Mouse (Mus musculus): ENCODE results near the gene Prkce. TPM values are rescaled to one million over a fixed set of nuclear protein-coding genes. Genes with fewer than 3 reads are reported as not detected.

The Prkce gene
- polyA plus RNA-seq, 1 experiment from 2014 or later = 0.77 TPM

DNA sequence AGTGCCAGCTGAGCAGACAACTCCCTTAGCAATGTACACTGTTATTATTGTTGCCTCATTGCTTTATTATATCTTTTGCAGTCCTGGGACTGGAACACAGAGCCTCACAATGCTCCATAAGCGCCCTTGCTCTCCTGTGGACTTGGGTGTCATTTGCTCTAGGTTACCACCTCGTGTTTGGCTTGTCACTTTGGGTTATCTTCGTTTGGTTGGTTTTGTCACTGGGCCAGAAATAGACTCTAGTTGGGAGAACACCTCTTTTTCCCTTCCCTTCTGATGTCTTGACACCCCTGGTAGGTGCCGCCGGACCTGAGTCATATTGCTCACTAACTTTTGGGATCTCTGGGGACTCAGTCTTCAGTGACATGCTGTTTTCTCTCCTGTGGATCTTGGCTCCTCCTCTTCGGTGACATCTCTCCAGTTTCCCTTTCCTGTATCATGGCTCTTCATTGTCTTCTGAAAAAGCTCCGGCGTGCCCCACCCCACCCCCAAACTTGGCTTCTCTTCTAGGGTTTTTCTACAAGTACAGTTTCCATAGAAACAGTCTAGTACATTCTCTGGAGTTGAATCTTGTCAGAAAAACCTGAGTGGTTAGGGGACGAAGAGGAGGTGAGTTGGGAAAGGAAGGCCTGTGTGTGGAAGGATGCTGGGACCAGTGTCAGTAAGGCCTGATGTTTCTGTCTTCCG is 68.6 kb downstream of the Prkce start:
- Histone ChIP-seq H3K27ac (ENCODE audit: low read length) (no peak overlapping the region), H3K4me3 (ENCODE audit: low read depth, low read length) (no peak overlapping the region), H3K27me3 (ENCODE audit: control insufficient read depth, insufficient read depth, low read depth, low read length) (no peaks in the 10 kb centered on the region), H3K4me1 (ENCODE audit: control insufficient read depth, low read depth, low read length) (no peaks in the 10 kb centered on the region), H3K36me3 (ENCODE audit: control insufficient read depth, insufficient read depth) (no peaks in the 10 kb centered on the region), H3K9me3 (replicated peaks; ENCODE audit: control insufficient read depth, low read length) (no peaks in the 10 kb centered on the region), H3K4me2 (ENCODE audit: low read depth, low read length) (no peak overlapping the region), H3K9ac (ENCODE audit: low read depth, low read length) (no peak overlapping the region)
- WGBS (ENCODE audit: insufficient replicate concordance) = 62% methylated on average over 10 of the region's 10 CpGs
- ATAC-seq (ENCODE audit: low read depth) = no peak

DNA sequence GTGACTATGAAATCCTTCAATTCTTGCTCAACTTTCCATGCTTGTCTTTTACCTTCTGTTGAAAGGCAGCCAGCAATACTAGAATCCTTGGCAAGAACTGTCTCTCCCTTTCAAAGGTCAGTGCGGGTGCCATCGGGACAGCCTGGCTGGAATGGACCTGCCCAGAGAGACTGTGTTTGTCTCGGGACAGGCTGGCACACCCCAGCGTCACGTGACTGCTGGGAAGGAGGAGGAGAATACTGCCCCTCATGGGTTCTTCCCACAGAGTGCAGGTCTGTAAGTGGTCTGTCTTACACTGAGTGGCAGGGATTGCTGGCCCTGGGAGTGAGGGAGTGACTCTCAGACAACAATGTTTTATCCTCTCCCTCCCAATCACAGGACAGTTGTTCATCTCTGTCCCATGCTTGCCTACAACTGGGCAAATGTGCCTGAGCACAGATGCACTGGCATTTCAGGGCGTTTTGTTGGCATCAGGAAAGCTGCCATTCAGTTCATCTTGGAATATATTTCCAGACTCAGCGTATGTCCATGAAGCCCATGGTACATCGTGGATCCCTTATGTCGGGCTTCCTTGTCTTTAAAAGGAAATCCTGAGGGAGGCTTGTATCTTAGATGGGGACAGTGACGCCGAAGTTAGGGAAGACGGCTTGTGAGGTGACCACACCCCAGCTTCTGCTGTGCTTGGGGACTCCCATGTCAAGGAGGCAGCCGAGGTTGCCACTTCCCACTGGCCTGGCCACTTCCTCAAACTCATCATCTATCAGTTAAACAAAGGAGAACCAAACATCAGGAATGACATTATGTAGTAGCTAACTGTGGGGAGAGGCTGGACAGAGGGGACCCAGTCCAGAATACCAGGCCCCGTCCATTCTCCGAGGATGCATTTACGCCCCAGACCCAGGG is 69.5 kb downstream of the Prkce start:
- WGBS (ENCODE audit: insufficient replicate concordance) = 58% methylated on average over 16 of the region's 16 CpGs
- no peaks in the 10 kb centered on the region for H3K36me3 ChIP-seq (ENCODE audit: control insufficient read depth, insufficient read depth)
- no peaks in the 10 kb centered on the region for H3K4me1 ChIP-seq (ENCODE audit: control insufficient read depth, low read depth, low read length)
- H3K27me3 ChIP-seq (ENCODE audit: control insufficient read depth, insufficient read depth, low read depth, low read length) = no peaks in the 10 kb centered on the region
- H3K4me3 ChIP-seq (ENCODE audit: low read depth, low read length) = no peak overlapping the region
- H3K4me2 ChIP-seq (ENCODE audit: low read depth, low read length) = no peak overlapping the region
- H3K9ac ChIP-seq (ENCODE audit: low read depth, low read length) = no peak overlapping the region
- H3K9me3 ChIP-seq (replicated peaks; ENCODE audit: control insufficient read depth, low read length) = no peaks in the 10 kb centered on the region
- ATAC-seq (ENCODE audit: low read depth) = no peak
- H3K27ac ChIP-seq (ENCODE audit: low read length) = no peak overlapping the region

DNA sequence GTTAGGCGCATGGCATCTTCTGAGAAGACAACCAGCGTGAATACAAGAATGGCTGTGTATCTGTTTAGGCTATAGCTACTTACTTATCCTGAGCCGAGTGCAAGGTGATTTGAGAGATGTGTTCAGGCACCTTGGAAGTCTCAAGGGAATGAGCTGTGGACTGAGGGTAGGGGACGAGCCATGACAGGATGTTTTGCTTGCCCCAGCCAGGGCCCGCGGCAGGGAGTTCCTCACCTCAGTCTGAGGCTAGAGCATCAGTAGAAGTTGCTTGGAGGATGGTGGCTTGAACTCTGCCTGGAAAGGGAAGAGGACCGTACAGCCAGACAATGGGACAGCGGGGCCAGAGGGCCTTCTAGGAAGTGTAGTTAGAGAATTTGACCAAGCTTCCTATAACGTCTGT is 74.7 kb downstream of the Prkce start:
- Histone ChIP-seq H3K4me2 (ENCODE audit: low read depth, low read length) (no peak overlapping the region), H3K4me1 (ENCODE audit: control insufficient read depth, low read depth, low read length) (no peaks in the 10 kb centered on the region), H3K27ac (ENCODE audit: low read length) (no peak overlapping the region), H3K4me3 (ENCODE audit: low read depth, low read length) (no peak overlapping the region), H3K36me3 (ENCODE audit: control insufficient read depth, insufficient read depth) (no peaks in the 10 kb centered on the region), H3K27me3 (ENCODE audit: control insufficient read depth, insufficient read depth, low read depth, low read length) (no peaks in the 10 kb centered on the region), H3K9me3 (replicated peaks; ENCODE audit: control insufficient read depth, low read length) (no peaks in the 10 kb centered on the region), H3K9ac (ENCODE audit: low read depth, low read length) (no peak overlapping the region)
- no peak for ATAC-seq (ENCODE audit: low read depth)
- 54% methylated on average over 9 of the region's 9 CpGs for WGBS (ENCODE audit: insufficient replicate concordance)

DNA sequence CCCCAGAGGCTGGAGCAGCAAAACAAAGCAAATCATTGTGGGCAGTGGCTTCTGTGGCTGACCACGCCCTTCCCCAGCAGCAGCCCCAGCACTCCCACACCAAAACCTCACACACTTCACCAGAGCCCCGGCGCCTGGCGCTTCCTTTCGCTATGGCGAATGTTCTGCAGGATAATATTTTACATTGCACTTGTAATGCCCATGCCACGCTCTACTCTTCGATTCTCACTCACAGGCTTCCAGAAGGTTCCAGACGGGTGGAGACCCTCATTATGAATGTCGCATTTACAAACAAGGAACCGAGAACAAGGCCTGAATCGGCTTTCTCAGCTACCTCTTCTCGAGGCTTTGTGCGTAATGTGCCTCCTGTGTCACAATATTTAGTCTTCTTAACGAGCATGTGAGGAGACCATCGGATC is 75.5 kb downstream of the Prkce start:
- Histone ChIP-seq H3K9ac (ENCODE audit: low read depth, low read length) (no peak overlapping the region), H3K4me2 (ENCODE audit: low read depth, low read length) (no peak overlapping the region), H3K4me3 (ENCODE audit: low read depth, low read length) (no peak overlapping the region), H3K9me3 (replicated peaks; ENCODE audit: control insufficient read depth, low read length) (no peaks in the 10 kb centered on the region), H3K27ac (ENCODE audit: low read length) (no peak overlapping the region), H3K27me3 (ENCODE audit: control insufficient read depth, insufficient read depth, low read depth, low read length) (no peaks in the 10 kb centered on the region), H3K4me1 (ENCODE audit: control insufficient read depth, low read depth, low read length) (no peaks in the 10 kb centered on the region), H3K36me3 (ENCODE audit: control insufficient read depth, insufficient read depth) (no peaks in the 10 kb centered on the region)
- WGBS (ENCODE audit: insufficient replicate concordance) = 29% methylated on average over 16 of the region's 16 CpGs
- ATAC-seq (ENCODE audit: low read depth) = no peak

DNA sequence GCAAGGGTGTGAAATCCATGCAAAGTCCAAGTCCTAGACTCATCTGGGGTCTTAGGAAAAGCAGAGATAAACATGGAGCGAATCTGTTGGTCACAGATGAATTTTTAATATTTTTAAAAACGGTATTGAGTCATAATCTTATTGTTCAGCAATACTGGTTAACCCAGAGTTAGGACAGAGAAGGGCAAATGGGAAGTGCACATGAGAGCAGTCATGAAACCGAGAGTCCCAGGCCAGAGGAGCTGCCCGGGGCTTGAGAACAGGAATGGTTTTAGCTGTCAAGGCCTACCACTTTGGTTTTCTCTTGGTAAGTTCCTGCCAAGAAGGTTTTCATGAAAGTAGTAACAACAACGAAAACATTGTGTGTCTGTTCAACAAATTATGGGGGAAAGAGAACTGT is 76.8 kb downstream of the Prkce start:
- Histone ChIP-seq H3K9me3 (replicated peaks; ENCODE audit: control insufficient read depth, low read length) (no peaks in the 10 kb centered on the region), H3K9ac (ENCODE audit: low read depth, low read length) (no peak overlapping the region), H3K4me3 (ENCODE audit: low read depth, low read length) (no peak overlapping the region), H3K4me1 (ENCODE audit: control insufficient read depth, low read depth, low read length) (no peaks in the 10 kb centered on the region), H3K36me3 (ENCODE audit: control insufficient read depth, insufficient read depth) (no peaks in the 10 kb centered on the region), H3K27ac (ENCODE audit: low read length) (no peak overlapping the region), H3K27me3 (ENCODE audit: control insufficient read depth, insufficient read depth, low read depth, low read length) (no peaks in the 10 kb centered on the region), H3K4me2 (ENCODE audit: low read depth, low read length) (no peak overlapping the region)
- 62% methylated on average over 5 of the region's 5 CpGs for WGBS (ENCODE audit: insufficient replicate concordance)
- ATAC-seq (ENCODE audit: low read depth) = no peak

DNA sequence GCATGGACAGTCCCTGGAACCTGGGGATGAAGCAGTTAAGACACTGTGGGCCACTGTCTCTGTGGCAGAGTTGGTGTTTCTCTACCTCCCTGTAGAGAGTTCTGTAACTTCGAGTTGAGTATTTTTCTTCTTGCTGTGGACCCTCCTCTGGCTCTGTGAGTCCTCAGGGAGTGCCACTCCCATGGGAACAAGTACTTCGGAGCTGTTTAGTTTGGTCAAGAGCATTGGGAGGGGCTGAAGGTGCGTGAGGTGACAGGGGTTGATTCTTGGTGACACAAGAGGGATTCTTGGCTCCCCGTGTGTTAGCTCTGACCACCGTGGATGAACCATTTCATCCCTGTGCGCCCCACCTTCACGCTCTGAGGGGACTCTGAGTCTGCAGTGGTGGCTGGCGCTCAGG is 81.2 kb downstream of the Prkce start:
- 63% methylated on average over 8 of the region's 8 CpGs for WGBS (ENCODE audit: insufficient replicate concordance)
- ATAC-seq (ENCODE audit: low read depth) = no peak
- Histone ChIP-seq H3K9ac (ENCODE audit: low read depth, low read length) (no peak overlapping the region), H3K4me1 (ENCODE audit: control insufficient read depth, low read depth, low read length) (no peaks in the 10 kb centered on the region), H3K9me3 (replicated peaks; ENCODE audit: control insufficient read depth, low read length) (no peaks in the 10 kb centered on the region), H3K4me2 (ENCODE audit: low read depth, low read length) (no peak overlapping the region), H3K4me3 (ENCODE audit: low read depth, low read length) (no peak overlapping the region), H3K27me3 (ENCODE audit: control insufficient read depth, insufficient read depth, low read depth, low read length) (no peaks in the 10 kb centered on the region), H3K27ac (ENCODE audit: low read length) (no peak overlapping the region), H3K36me3 (ENCODE audit: control insufficient read depth, insufficient read depth) (no peaks in the 10 kb centered on the region)

DNA sequence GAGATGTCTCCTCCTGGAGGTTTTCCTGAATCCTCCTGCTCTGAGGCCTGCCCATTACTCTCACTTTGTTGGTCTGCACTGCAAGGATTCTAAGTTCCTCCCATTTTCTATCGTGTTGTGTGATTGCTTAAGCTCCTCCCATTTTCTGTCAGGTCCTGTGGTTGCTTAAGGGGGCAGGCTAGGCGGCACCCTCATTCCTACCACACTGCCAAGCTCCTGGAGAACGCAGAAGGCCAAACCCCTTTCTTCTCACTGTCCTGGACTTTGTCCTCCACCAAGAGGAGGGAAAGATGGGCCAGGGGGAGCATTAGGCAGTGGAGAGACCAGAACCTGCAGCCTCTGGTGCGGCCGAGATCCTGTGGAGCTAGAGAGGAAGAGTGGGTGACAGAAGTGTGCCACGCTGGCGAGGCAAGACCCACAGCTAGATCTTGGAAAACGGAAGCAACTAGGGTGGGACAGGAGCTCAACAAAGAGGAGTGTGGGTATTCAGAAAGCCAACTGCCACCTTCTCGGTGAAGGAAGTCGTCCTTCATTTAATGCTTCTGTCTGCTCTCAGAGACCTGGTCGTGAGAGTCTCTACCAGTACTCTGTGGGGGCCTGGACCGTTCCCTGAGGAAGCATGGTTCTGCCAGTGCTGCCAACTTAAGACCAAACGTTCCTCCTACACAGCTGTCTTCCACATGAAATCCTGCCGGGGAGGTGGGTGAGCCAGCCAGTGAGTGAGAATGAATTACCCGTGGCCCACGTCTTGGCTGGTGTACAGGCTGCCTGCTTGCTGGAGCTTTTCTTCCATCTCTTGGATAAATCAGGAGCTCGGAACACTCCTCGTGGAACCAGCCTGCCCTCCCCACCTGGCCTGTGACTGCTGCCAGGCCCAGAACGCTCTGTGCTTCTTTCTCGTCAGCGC is 82.2 kb downstream of the Prkce start:
- 53% methylated on average over 21 of the region's 21 CpGs for WGBS (ENCODE audit: insufficient replicate concordance)
- no peak for ATAC-seq (ENCODE audit: low read depth)
- no peak overlapping the region for H3K9ac ChIP-seq (ENCODE audit: low read depth, low read length)

DNA sequence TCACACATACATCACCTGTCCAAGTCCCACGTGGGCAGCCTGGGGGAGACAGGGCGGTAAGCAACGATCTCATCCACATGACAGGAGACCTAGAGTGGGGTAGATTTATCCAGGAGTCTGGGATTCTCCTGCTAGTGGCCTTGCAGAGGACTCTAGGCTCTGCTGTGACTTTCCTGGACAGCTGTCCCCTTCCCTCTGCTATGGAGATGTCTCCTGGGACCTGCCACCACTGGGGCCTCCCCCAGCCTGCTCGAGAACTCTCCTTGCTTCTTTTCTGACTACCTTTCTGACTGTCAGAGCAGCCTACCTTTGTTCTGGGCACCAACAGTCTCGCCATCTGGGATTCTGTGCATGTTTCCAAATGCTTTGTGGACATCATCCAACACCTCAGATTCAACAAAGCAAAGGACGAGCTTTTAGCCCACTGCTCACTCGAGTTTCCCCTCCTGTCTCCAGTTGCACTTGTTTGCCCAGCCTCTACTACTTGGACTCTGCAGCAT is 82.9 kb downstream of the Prkce start:
- H3K4me1 ChIP-seq (ENCODE audit: control insufficient read depth, low read depth, low read length) = no peaks in the 10 kb centered on the region
- no peak overlapping the region for H3K9ac ChIP-seq (ENCODE audit: low read depth, low read length)
- no peak for ATAC-seq (ENCODE audit: low read depth)
- no peak overlapping the region for H3K27ac ChIP-seq (ENCODE audit: low read length)
- no peak overlapping the region for H3K4me3 ChIP-seq (ENCODE audit: low read depth, low read length)
- H3K36me3 ChIP-seq (ENCODE audit: control insufficient read depth, insufficient read depth) = no peaks in the 10 kb centered on the region
- WGBS (ENCODE audit: insufficient replicate concordance) = 62% methylated on average over 7 of the region's 7 CpGs
- H3K9me3 ChIP-seq (replicated peaks; ENCODE audit: control insufficient read depth, low read length) = no peaks in the 10 kb centered on the region
- H3K27me3 ChIP-seq (ENCODE audit: control insufficient read depth, insufficient read depth, low read depth, low read length) = no peaks in the 10 kb centered on the region
- H3K4me2 ChIP-seq (ENCODE audit: low read depth, low read length) = no peak overlapping the region

More for the DNA sequence above, 82.2 kb downstream of the Prkce start:
- Histone ChIP-seq H3K27ac (ENCODE audit: low read length) (no peak overlapping the region), H3K27me3 (ENCODE audit: control insufficient read depth, insufficient read depth, low read depth, low read length) (no peaks in the 10 kb centered on the region), H3K4me2 (ENCODE audit: low read depth, low read length) (no peak overlapping the region), H3K9me3 (replicated peaks; ENCODE audit: control insufficient read depth, low read length) (no peaks in the 10 kb centered on the region), H3K4me3 (ENCODE audit: low read depth, low read length) (no peak overlapping the region), H3K4me1 (ENCODE audit: control insufficient read depth, low read depth, low read length) (no peaks in the 10 kb centered on the region), H3K36me3 (ENCODE audit: control insufficient read depth, insufficient read depth) (no peaks in the 10 kb centered on the region)
